Mouse (Mus musculus): ENCODE measurements around the gene Dscam. TPM values are rescaled to one million over a fixed set of nuclear protein-coding genes. Genes with fewer than 3 reads are reported as not detected.

The Dscam gene
- total and polyA plus RNA-seq, 2 experiments, result not detected

GRCm38 (mm10) chr16:97003965-97004364, 166.6 kb downstream of the Dscam start:
- Histone ChIP-seq H3K4me3 (ENCODE audit: insufficient read depth, low read depth, low read length) (no peak overlapping the region), H3K79me2 (ENCODE audit: control insufficient read depth, insufficient read depth, low read length) (no peaks in the 10 kb centered on the region), H3K9ac (ENCODE audit: low read depth, low read length) (no peak overlapping the region), H3K36me3 (ENCODE audit: control insufficient read depth, insufficient read depth, low read length) (no peaks in the 10 kb centered on the region), H3K27me3 (ENCODE audit: control insufficient read depth, insufficient read depth, low read length) (no peaks in the 10 kb centered on the region), H3K27ac (replicated peaks; ENCODE audit: insufficient read depth, low read depth, low read length) (no peak overlapping the region), H3K4me1 (ENCODE audit: control insufficient read depth, insufficient read depth, low read length) (no peaks in the 10 kb centered on the region)
- TF ChIP-seq POLR2A (IDR thresholded peaks at IDR 0.05; ENCODE audit: extremely low read depth, insufficient read depth, low read length) (no peak), CTCF (IDR thresholded peaks at IDR 0.05; ENCODE audit: low read depth, low read length) (no peak)
- no peak for DNase-seq (ENCODE audit: extremely low read depth, low read depth, low spot score)
- 70% methylated on average over 1 of the region's 1 CpGs for WGBS

- no peak overlapping the region for H3K4me3 ChIP-seq (ENCODE audit: insufficient read depth, low read depth, low read length)
- no peaks in the 10 kb centered on the region for H3K79me2 ChIP-seq (ENCODE audit: control insufficient read depth, insufficient read depth, low read length)
- no peak for DNase-seq (ENCODE audit: extremely low read depth, low read depth, low spot score)
- no peak overlapping the region for H3K9ac ChIP-seq (ENCODE audit: low read depth, low read length)
- H3K27ac ChIP-seq (replicated peaks; ENCODE audit: insufficient read depth, low read depth, low read length), result no peak overlapping the region
- no peaks in the 10 kb centered on the region for H3K4me1 ChIP-seq (ENCODE audit: control insufficient read depth, insufficient read depth, low read length)
- no peaks in the 10 kb centered on the region for H3K27me3 ChIP-seq (ENCODE audit: control insufficient read depth, insufficient read depth, low read length)
- 36% methylated on average over 2 of the region's 2 CpGs for WGBS
- H3K36me3 ChIP-seq (ENCODE audit: control insufficient read depth, insufficient read depth, low read length), result no peaks in the 10 kb centered on the region
- TF ChIP-seq CTCF (IDR thresholded peaks at IDR 0.05; ENCODE audit: low read depth, low read length) (no peak), POLR2A (IDR thresholded peaks at IDR 0.05; ENCODE audit: extremely low read depth, insufficient read depth, low read length) (no peak)
Measured at GRCm38 (mm10) chr16:97002837-97003236, 167.7 kb downstream of the Dscam start.

GRCm38 (mm10) chr16:97002189-97002588, 168.4 kb downstream of the Dscam start:
- Histone ChIP-seq H3K4me1 (ENCODE audit: control insufficient read depth, insufficient read depth, low read length) (no peaks in the 10 kb centered on the region), H3K36me3 (ENCODE audit: control insufficient read depth, insufficient read depth, low read length) (no peaks in the 10 kb centered on the region), H3K27ac (replicated peaks; ENCODE audit: insufficient read depth, low read depth, low read length) (no peak overlapping the region), H3K4me3 (ENCODE audit: insufficient read depth, low read depth, low read length) (no peak overlapping the region), H3K27me3 (ENCODE audit: control insufficient read depth, insufficient read depth, low read length) (no peaks in the 10 kb centered on the region), H3K79me2 (ENCODE audit: control insufficient read depth, insufficient read depth, low read length) (no peaks in the 10 kb centered on the region), H3K9ac (ENCODE audit: low read depth, low read length) (no peak overlapping the region)
- TF ChIP-seq CTCF (IDR thresholded peaks at IDR 0.05; ENCODE audit: low read depth, low read length) (no peak), POLR2A (IDR thresholded peaks at IDR 0.05; ENCODE audit: extremely low read depth, insufficient read depth, low read length) (no peak)
- 66% methylated on average over 3 of the region's 3 CpGs for WGBS
- DNase-seq (ENCODE audit: extremely low read depth, low read depth, low spot score), result no peak

- WGBS, result 50% methylated on average over 3 of the region's 3 CpGs
- no peaks in the 10 kb centered on the region for H3K36me3 ChIP-seq (ENCODE audit: control insufficient read depth, insufficient read depth, low read length)
- TF ChIP-seq POLR2A (IDR thresholded peaks at IDR 0.05; ENCODE audit: extremely low read depth, insufficient read depth, low read length), result no peak
- no peak for TF ChIP-seq CTCF (IDR thresholded peaks at IDR 0.05; ENCODE audit: low read depth, low read length)
- peaks cover 2% of the 10 kb centered on the region; the same call in 1 of the 2 replicates for H3K4me1 ChIP-seq (ENCODE audit: control insufficient read depth, insufficient read depth, low read length)
- no peak overlapping the region for H3K4me3 ChIP-seq (ENCODE audit: insufficient read depth, low read depth, low read length)
- no peaks in the 10 kb centered on the region for H3K79me2 ChIP-seq (ENCODE audit: control insufficient read depth, insufficient read depth, low read length)
- H3K9ac ChIP-seq (ENCODE audit: low read depth, low read length), result no peak overlapping the region
- no peaks in the 10 kb centered on the region for H3K27me3 ChIP-seq (ENCODE audit: control insufficient read depth, insufficient read depth, low read length)
- no peak overlapping the region for H3K27ac ChIP-seq (replicated peaks; ENCODE audit: insufficient read depth, low read depth, low read length)
- peak; percentile 81 for DNase-seq (ENCODE audit: extremely low read depth, low read depth, low spot score)
Measured at GRCm38 (mm10) chr16:96996854-96997253, 173.7 kb downstream of the Dscam start.

GRCm38 (mm10) chr16:96995858-96996257, 174.7 kb downstream of the Dscam start:
- H3K9ac ChIP-seq (ENCODE audit: low read depth, low read length), result no peak overlapping the region
- no peaks in the 10 kb centered on the region for H3K27me3 ChIP-seq (ENCODE audit: control insufficient read depth, insufficient read depth, low read length)
- H3K79me2 ChIP-seq (ENCODE audit: control insufficient read depth, insufficient read depth, low read length), result no peaks in the 10 kb centered on the region
- H3K4me3 ChIP-seq (ENCODE audit: insufficient read depth, low read depth, low read length), result no peak overlapping the region
- no peaks in the 10 kb centered on the region for H3K36me3 ChIP-seq (ENCODE audit: control insufficient read depth, insufficient read depth, low read length)
- peaks cover 2% of the 10 kb centered on the region; the same call in 1 of the 2 replicates for H3K4me1 ChIP-seq (ENCODE audit: control insufficient read depth, insufficient read depth, low read length)
- WGBS, result 80% methylated on average over 4 of the region's 4 CpGs
- no peak for DNase-seq (ENCODE audit: extremely low read depth, low read depth, low spot score)
- H3K27ac ChIP-seq (replicated peaks; ENCODE audit: insufficient read depth, low read depth, low read length), result no peak overlapping the region
- TF ChIP-seq POLR2A (IDR thresholded peaks at IDR 0.05; ENCODE audit: extremely low read depth, insufficient read depth, low read length) (no peak), CTCF (IDR thresholded peaks at IDR 0.05; ENCODE audit: low read depth, low read length) (no peak)

- Histone ChIP-seq H3K4me1 (ENCODE audit: control insufficient read depth, insufficient read depth, low read length) (peaks cover 10% of the 10 kb centered on the region), H3K9ac (ENCODE audit: low read depth, low read length) (no peak overlapping the region), H3K27me3 (ENCODE audit: control insufficient read depth, insufficient read depth, low read length) (no peaks in the 10 kb centered on the region), H3K27ac (replicated peaks; ENCODE audit: insufficient read depth, low read depth, low read length) (peak overlapping the region; percentile 47; the same call in 1 of the 2 replicates), H3K79me2 (ENCODE audit: control insufficient read depth, insufficient read depth, low read length) (no peaks in the 10 kb centered on the region), H3K4me3 (ENCODE audit: insufficient read depth, low read depth, low read length) (no peak overlapping the region), H3K36me3 (ENCODE audit: control insufficient read depth, insufficient read depth, low read length) (no peaks in the 10 kb centered on the region)
- WGBS, result 26% methylated on average over 2 of the region's 2 CpGs
- no peak for TF ChIP-seq POLR2A (IDR thresholded peaks at IDR 0.05; ENCODE audit: extremely low read depth, insufficient read depth, low read length)
- peak; percentile 96 for DNase-seq (ENCODE audit: extremely low read depth, low read depth, low spot score)
Measured at GRCm38 (mm10) chr16:96987396-96987795, 183.2 kb downstream of the Dscam start.
